Mouse (Mus musculus) small intestine, adult 2 months (tissue): ENCODE data around the gene Zp1. TPM values are rescaled to one million over a fixed set of nuclear protein-coding genes. Genes with fewer than 3 reads are reported as not detected.

Experiments used
- H3K27ac ChIP-seq: fragments of 200-500 bp; 2 replicates; pipeline ENCODE4 v1.5.1; 2012; ENCODE audit warnings: low read depth, low read length, control low read depth, inconsistent platforms; ENCODE audit not compliant: insufficient read depth
- H3K27me3 ChIP-seq: fragments of 200-500 bp; 2 replicates; pipeline ENCODE4 v1.6.1; 2012; ENCODE audit warnings: mild to moderate bottlenecking, moderate library complexity, low read length, inconsistent platforms; ENCODE audit not compliant: control insufficient read depth, insufficient read depth
- H3K36me3 ChIP-seq: fragments of 200-500 bp; 2 replicates; pipeline ENCODE4 v1.6.1; 2012; ENCODE audit warnings: mild to moderate bottlenecking, low read length, control low read depth, inconsistent platforms; ENCODE audit not compliant: control insufficient read depth, insufficient read depth
- H3K4me1 ChIP-seq: fragments of 200-500 bp; 2 replicates; pipeline ENCODE4 v1.6.1; 2012; ENCODE audit warnings: low read length, inconsistent platforms, mixed read lengths; ENCODE audit not compliant: control insufficient read depth, insufficient read depth, insufficient read length
- H3K4me3 ChIP-seq: fragments of 200-500 bp; 2 replicates; pipeline ENCODE4 v1.5.1; 2012; ENCODE audit warnings: low read depth, mild to moderate bottlenecking, control low read depth, inconsistent platforms, low read length, moderate library complexity
- CTCF ChIP-seq: fragments of 200-500 bp; IDR thresholded peaks from 2 replicates; pipeline ENCODE4 v1.5.1; 2012; ENCODE audit warnings: low read depth, mild to moderate bottlenecking, control low read depth, inconsistent platforms, low read length, moderate library complexity, mixed read lengths; ENCODE audit not compliant: insufficient replicate concordance, insufficient read length; ENCODE audit errors: extremely low read depth
- POLR2A ChIP-seq: fragments of 200-500 bp; IDR thresholded peaks from 2 replicates; pipeline ENCODE4 v1.6.1; 2012; ENCODE audit warnings: low read depth, mild to moderate bottlenecking, control low read depth, inconsistent platforms, low read length, moderate library complexity
- WGBS: fragments of 180-500 bp; shearing (Covaris S2); methylation state at CpG from one replicate; pipeline ENCODE4 v1.1.7; 2018; 5-methylcytosine and 5-hydroxymethylcytosine counted together
- polyA plus RNA-seq: library from polyadenylated mRNA; depleted of rRNA; stranded (reverse); fragments of >200 nt; gene quantifications from 2 replicates; pipeline ENCODE4 v1.2.3, GENCODE M21; 2012; rRNA removed

The Zp1 gene
- polyA plus RNA-seq, 1 experiment = 0.14 TPM

DNA sequence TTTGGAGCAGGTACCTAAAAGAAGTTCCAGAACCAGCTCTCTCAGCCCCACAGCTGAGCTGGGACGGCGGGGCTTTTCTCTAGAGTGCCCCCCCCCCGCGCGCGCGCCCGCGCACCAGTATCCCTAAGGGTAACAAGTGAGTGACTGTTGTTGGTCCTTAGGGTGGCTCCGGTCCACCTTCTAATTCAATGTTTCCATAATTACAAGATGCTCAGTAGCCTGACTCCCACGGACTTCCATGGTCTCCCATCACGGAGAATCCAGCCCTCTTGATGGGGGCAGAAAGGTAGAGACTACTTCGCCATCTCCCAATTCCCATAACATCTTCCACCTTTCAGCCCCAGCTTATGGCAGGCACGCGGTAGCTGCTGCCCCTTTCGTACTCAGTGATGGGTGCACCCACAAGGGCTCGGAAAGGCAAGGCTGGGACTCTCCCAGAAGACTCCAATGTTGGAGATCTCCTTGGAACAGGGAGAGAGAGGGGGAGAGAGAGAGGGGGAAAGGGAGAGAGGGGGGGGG, 51.8 kb downstream of the Zp1 start:
- peak overlapping the region; percentile 66 for H3K4me3 ChIP-seq
- no peaks in the 10 kb centered on the region for H3K27me3 ChIP-seq
- no peak overlapping the region for H3K27ac ChIP-seq
- peaks cover 6% of the 10 kb centered on the region; the same call in 1 of the 2 replicates for H3K4me1 ChIP-seq
- peaks cover 18% of the 10 kb centered on the region for H3K36me3 ChIP-seq
- TF ChIP-seq CTCF (no peak), POLR2A (no peak)
- whole genome bisulfite sequencing = 1% methylated on average over 17 of the region's 17 CpGs

GRCm38 (mm10) chr19:10867946-10868622, 52.3 kb downstream of the Zp1 start:
- TF ChIP-seq POLR2A (no peak), CTCF (no peak)
- Histone ChIP-seq H3K27me3 (no peaks in the 10 kb centered on the region), H3K36me3 (peaks cover 14% of the 10 kb centered on the region), H3K27ac (no peak overlapping the region), H3K4me1 (peaks cover 6% of the 10 kb centered on the region; the same call in 1 of the 2 replicates), H3K4me3 (no peak overlapping the region)
- WGBS = 39% methylated on average over 5 of the region's 5 CpGs

GRCm38 (mm10) chr19:10866351-10866750, 54.1 kb downstream of the Zp1 start:
- H3K4me3 ChIP-seq = no peak overlapping the region
- 89% methylated on average over 13 of the region's 13 CpGs for WGBS
- no peak for TF ChIP-seq POLR2A
- TF ChIP-seq CTCF = no peak
- no peak overlapping the region for H3K27ac ChIP-seq
- H3K4me1 ChIP-seq = peaks cover 6% of the 10 kb centered on the region; the same call in 1 of the 2 replicates
- peaks cover 2% of the 10 kb centered on the region; the same call in 1 of the 2 replicates for H3K36me3 ChIP-seq
- H3K27me3 ChIP-seq = no peaks in the 10 kb centered on the region

Other genes starting within 250 kb of the Zp1 start
- 1.1 TPM in 1 of 2 replicates, not detected in the other for gene Pga5, start 242.6 kb downstream of the Zp1 start, polyA plus RNA-seq
- 20.2 and 37.6 TPM in 2 replicates for gene Vps37c, start 231.9 kb downstream of the Zp1 start, polyA plus RNA-seq
- 2.2 and 2.6 TPM in 2 replicates for gene Cd5, start 181.6 kb downstream of the Zp1 start, polyA plus RNA-seq
- gene Cd6, start 90.6 kb downstream of the Zp1 start, polyA plus RNA-seq = 3.0 and 5.4 TPM in 2 replicates
- gene Slc15a3, start 80.9 kb downstream of the Zp1 start, polyA plus RNA-seq = 9.1 and 14.4 TPM in 2 replicates
- 4.9 and 5.0 TPM in 2 replicates for gene Tmem132a, start 50.7 kb downstream of the Zp1 start, polyA plus RNA-seq
- 23.6 and 26.8 TPM in 2 replicates for gene Tmem109, start 38.6 kb downstream of the Zp1 start, polyA plus RNA-seq
- gene Prpf19, start 25.4 kb downstream of the Zp1 start, polyA plus RNA-seq = 63.6 and 114 TPM in 2 replicates
- 0.86 and 1.1 TPM in 2 replicates for gene Ptgdr2, start 16.5 kb upstream of the Zp1 start, polyA plus RNA-seq
- gene Ccdc86, start 28.6 kb upstream of the Zp1 start, polyA plus RNA-seq = 2.5 and 3.2 TPM in 2 replicates
- gene Ms4a10, start 54.0 kb upstream of the Zp1 start, polyA plus RNA-seq = 103 and 341 TPM in 2 replicates
- gene Ms4a15, start 72.6 kb upstream of the Zp1 start, polyA plus RNA-seq = 0.20 and 1.9 TPM in 2 replicates
- 30.4 and 79.4 TPM in 2 replicates for gene Ms4a18, start 97.4 kb upstream of the Zp1 start, polyA plus RNA-seq
- 173 and 417 TPM in 2 replicates for gene Ms4a8a, start 160.5 kb upstream of the Zp1 start, polyA plus RNA-seq
- not detected in 2 replicates for gene 1700017D01Rik, start 210.2 kb upstream of the Zp1 start, polyA plus RNA-seq
- not detected in 2 replicates for gene 1700025F22Rik, start 244.7 kb upstream of the Zp1 start, polyA plus RNA-seq